Mouse (Mus musculus): ENCODE results near the gene Cpa4. TPM values are rescaled to one million over a fixed set of nuclear protein-coding genes. Genes with fewer than 3 reads are reported as not detected.

Cpa4 gene
- polyA plus RNA-seq, 1 experiment from 2014 or later: 1.7 TPM

DNA sequence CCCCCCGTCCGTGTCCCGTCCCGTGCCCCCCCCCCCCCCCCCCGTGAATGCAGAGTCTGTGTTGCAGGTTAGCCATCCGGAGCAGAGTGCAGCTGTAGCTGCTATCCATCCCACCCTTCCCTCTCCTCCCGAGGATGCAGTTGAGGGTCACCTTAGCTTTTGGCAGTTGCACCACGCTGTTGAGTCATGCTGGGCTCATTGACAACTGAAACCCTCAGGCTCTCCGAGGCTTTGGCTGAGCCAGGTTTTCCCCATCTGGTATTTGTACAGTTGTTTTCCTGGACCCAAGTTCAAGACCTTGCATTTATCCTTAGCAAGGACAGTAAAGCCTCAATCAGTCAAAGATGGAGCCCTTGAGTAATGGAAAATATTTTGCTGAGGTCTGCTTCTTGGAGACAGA lies 12.1 kb upstream of the Cpa4 start:
- no peaks in the 10 kb centered on the region for H3K27me3 ChIP-seq (ENCODE audit: control insufficient read depth, insufficient read depth, low read length)
- H3K4me2 ChIP-seq (ENCODE audit: low read depth, severe bottlenecking): no peak overlapping the region
- H3K4me3 ChIP-seq (ENCODE audit: low read depth, low read length): no peak overlapping the region
- 21% methylated on average over 4 of the region's 9 CpGs for WGBS
- DNase-seq (ENCODE audit: low spot score) (no peak), ATAC-seq (ENCODE audit: insufficient number of reproducible peaks, low FRiP score, low TSS enrichment, low read depth) (no peak)
- no peaks in the 10 kb centered on the region for H3K9me3 ChIP-seq (ENCODE audit: control insufficient read depth, low read length)
- peaks cover 28% of the 10 kb centered on the region for H3K4me1 ChIP-seq (ENCODE audit: control insufficient read depth, insufficient read depth, low read length)
- H3K27ac ChIP-seq (replicated peaks; ENCODE audit: low read depth, low read length): no peak overlapping the region
- H3K36me3 ChIP-seq (ENCODE audit: control insufficient read depth, insufficient read depth, low read length): no peaks in the 10 kb centered on the region
- H3K9ac ChIP-seq (ENCODE audit: low read length): no peak overlapping the region

DNA sequence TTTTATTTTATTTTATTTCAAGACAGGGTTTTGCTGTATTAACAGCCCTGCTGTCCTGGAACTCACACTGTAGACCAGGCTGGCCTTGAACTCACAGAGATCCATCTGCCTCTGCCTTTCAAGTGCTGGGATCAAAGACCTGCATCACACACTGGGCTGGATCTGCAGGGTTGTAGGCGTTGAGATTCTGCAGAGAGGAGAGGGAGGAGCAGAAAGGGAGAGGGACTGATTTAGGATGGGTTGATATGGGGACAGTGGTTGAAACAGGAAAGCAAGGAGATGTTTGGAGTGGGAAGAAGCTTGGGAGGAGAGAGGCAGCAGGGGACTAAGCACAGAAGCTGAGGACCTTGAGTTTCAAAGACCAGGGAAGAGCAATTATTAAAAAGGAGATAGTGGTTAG lies 8.4 kb upstream of the Cpa4 start:
- DNase-seq (ENCODE audit: low spot score): no peak
- Histone ChIP-seq H3K4me2 (ENCODE audit: low read depth, severe bottlenecking) (no peak overlapping the region), H3K27ac (replicated peaks; ENCODE audit: low read depth, low read length) (no peak overlapping the region), H3K9ac (ENCODE audit: low read length) (no peak overlapping the region), H3K9me3 (ENCODE audit: control insufficient read depth, low read length) (no peaks in the 10 kb centered on the region), H3K36me3 (ENCODE audit: control insufficient read depth, insufficient read depth, low read length) (peaks cover 2% of the 10 kb centered on the region; the same call in 1 of the 2 replicates), H3K4me3 (ENCODE audit: low read depth, low read length) (no peak overlapping the region), H3K27me3 (ENCODE audit: control insufficient read depth, insufficient read depth, low read length) (no peaks in the 10 kb centered on the region), H3K4me1 (ENCODE audit: control insufficient read depth, insufficient read depth, low read length) (peaks cover 1% of the 10 kb centered on the region; the same call in 1 of the 2 replicates)
- no peak for ATAC-seq (ENCODE audit: insufficient number of reproducible peaks, low FRiP score, low TSS enrichment, low read depth)
- 43% methylated on average over 1 of the region's 1 CpGs for WGBS

DNA sequence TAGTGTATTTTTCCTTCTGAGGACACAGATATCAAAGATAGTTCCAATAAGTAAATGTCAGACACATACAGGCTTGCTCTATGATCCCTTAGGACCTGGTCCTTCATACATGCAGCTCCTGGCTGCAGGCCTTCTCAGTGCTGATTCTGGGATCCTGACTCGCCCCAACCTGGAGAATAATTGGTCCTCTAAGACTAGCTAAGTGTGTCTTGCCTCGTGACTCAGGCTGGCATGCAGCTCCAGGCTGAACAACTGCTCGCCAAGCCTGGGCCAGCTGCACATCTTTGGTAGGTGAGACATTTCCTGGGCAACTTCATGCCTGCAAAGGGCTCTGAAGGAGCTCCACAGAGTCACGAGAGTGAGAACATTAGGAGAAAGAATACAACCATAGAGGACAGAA lies 6.0 kb upstream of the Cpa4 start:
- H3K27ac ChIP-seq (replicated peaks; ENCODE audit: low read depth, low read length): no peak overlapping the region
- H3K36me3 ChIP-seq (ENCODE audit: control insufficient read depth, insufficient read depth, low read length): peaks cover 2% of the 10 kb centered on the region; the same call in 1 of the 2 replicates
- ATAC-seq (ENCODE audit: insufficient number of reproducible peaks, low FRiP score, low TSS enrichment, low read depth) (no peak), DNase-seq (ENCODE audit: low spot score) (no peak)
- H3K4me3 ChIP-seq (ENCODE audit: low read depth, low read length): no peak overlapping the region
- no peaks in the 10 kb centered on the region for H3K4me1 ChIP-seq (ENCODE audit: control insufficient read depth, insufficient read depth, low read length)
- H3K9me3 ChIP-seq (ENCODE audit: control insufficient read depth, low read length): no peaks in the 10 kb centered on the region
- no peak overlapping the region for H3K4me2 ChIP-seq (ENCODE audit: low read depth, severe bottlenecking)
- WGBS: 84% methylated on average over 4 of the region's 4 CpGs
- H3K27me3 ChIP-seq (ENCODE audit: control insufficient read depth, insufficient read depth, low read length): no peaks in the 10 kb centered on the region
- H3K9ac ChIP-seq (ENCODE audit: low read length): no peak overlapping the region

DNA sequence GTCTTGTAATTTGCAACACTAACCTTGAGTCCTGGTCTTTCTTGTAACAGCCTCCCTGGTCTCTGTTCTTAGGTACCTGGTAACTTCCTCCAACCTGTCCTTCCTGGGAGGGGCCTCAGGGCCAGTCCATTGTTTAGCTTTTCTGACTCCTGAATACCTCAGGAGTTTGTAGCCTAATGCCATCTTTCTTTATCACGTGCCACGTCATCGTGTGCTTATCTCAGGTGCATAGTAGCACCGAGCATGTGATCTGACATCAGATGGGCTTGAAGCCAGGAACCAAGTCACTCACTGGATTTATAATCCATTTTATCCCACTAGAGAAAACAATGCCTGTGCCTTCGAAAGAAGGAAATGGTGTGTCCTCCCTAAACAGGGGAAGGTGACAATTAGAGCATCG lies 4.6 kb upstream of the Cpa4 start:
- Histone ChIP-seq H3K4me3 (ENCODE audit: low read depth, low read length) (no peak overlapping the region), H3K4me1 (ENCODE audit: control insufficient read depth, insufficient read depth, low read length) (no peaks in the 10 kb centered on the region), H3K4me2 (ENCODE audit: low read depth, severe bottlenecking) (no peak overlapping the region), H3K9ac (ENCODE audit: low read length) (no peak overlapping the region), H3K27me3 (ENCODE audit: control insufficient read depth, insufficient read depth, low read length) (no peaks in the 10 kb centered on the region), H3K36me3 (ENCODE audit: control insufficient read depth, insufficient read depth, low read length) (peaks cover 2% of the 10 kb centered on the region; the same call in 1 of the 2 replicates), H3K27ac (replicated peaks; ENCODE audit: low read depth, low read length) (no peak overlapping the region), H3K9me3 (ENCODE audit: control insufficient read depth, low read length) (no peaks in the 10 kb centered on the region)
- 94% methylated on average over 6 of the region's 6 CpGs for WGBS
- ATAC-seq (ENCODE audit: insufficient number of reproducible peaks, low FRiP score, low TSS enrichment, low read depth) (no peak), DNase-seq (ENCODE audit: low spot score) (no peak)

DNA sequence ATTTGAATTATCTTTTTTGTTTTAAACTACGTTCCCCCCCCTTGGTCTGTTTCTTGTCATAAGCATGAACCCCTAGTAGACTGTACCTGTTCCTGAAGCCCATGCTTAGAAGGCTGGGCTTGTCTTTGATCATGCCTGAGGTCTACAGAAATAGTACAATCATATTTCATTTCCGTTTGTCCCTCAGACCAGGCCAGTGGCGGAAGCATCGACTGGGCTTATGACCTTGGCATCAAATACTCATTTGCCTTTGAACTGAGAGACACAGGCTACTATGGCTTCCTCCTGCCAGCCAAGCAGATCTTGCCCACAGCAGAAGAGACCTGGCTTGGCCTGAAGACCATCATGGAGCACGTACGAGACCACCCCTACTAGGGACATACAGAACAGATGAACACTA lies 4.1 kb upstream of the Cpa4 start:
- no peak overlapping the region for H3K9ac ChIP-seq (ENCODE audit: low read length)
- H3K27ac ChIP-seq (replicated peaks; ENCODE audit: low read depth, low read length): no peak overlapping the region
- no peaks in the 10 kb centered on the region for H3K4me1 ChIP-seq (ENCODE audit: control insufficient read depth, insufficient read depth, low read length)
- no peak overlapping the region for H3K4me2 ChIP-seq (ENCODE audit: low read depth, severe bottlenecking)
- H3K4me3 ChIP-seq (ENCODE audit: low read depth, low read length): no peak overlapping the region
- ATAC-seq (ENCODE audit: insufficient number of reproducible peaks, low FRiP score, low TSS enrichment, low read depth) (no peak), DNase-seq (ENCODE audit: low spot score) (no peak)
- H3K36me3 ChIP-seq (ENCODE audit: control insufficient read depth, insufficient read depth, low read length): peaks cover 2% of the 10 kb centered on the region; the same call in 1 of the 2 replicates
- WGBS: 94% methylated on average over 6 of the region's 6 CpGs
- H3K9me3 ChIP-seq (ENCODE audit: control insufficient read depth, low read length): no peaks in the 10 kb centered on the region
- no peaks in the 10 kb centered on the region for H3K27me3 ChIP-seq (ENCODE audit: control insufficient read depth, insufficient read depth, low read length)

DNA sequence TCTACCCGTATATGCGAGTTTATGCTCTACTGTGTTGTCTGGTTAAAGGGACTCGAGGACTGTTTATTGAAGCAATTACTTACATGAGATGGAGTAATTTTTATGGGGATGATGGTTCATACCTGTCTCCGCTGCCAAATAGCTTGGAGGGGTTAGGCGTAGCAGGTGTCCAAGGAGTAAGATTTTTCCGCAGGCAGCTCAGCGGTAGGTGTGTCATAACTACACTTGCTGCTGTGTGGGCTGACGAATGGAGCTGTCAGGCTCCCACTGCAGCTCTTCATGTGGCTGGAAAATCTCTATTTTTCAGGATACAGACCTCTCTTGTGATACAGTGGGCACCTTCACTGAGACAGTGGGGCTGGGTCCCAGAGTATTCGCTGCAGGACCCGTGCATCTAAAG lies 1.2 kb downstream of the Cpa4 start:
- Histone ChIP-seq H3K27ac (replicated peaks; ENCODE audit: low read depth, low read length) (no peak overlapping the region), H3K9ac (ENCODE audit: low read length) (no peak overlapping the region), H3K4me1 (ENCODE audit: control insufficient read depth, insufficient read depth, low read length) (peaks cover 4% of the 10 kb centered on the region; the same call in 1 of the 2 replicates), H3K27me3 (ENCODE audit: control insufficient read depth, insufficient read depth, low read length) (no peaks in the 10 kb centered on the region), H3K4me2 (ENCODE audit: low read depth, severe bottlenecking) (no peak overlapping the region), H3K36me3 (ENCODE audit: control insufficient read depth, insufficient read depth, low read length) (no peaks in the 10 kb centered on the region; the same call in 1 of the 2 replicates), H3K4me3 (ENCODE audit: low read depth, low read length) (no peak overlapping the region), H3K9me3 (ENCODE audit: control insufficient read depth, low read length) (no peaks in the 10 kb centered on the region)
- DNase-seq (ENCODE audit: low spot score): no peak
- 86% methylated on average over 10 of the region's 10 CpGs for WGBS
- ATAC-seq (ENCODE audit: insufficient number of reproducible peaks, low FRiP score, low TSS enrichment, low read depth): no peak

DNA sequence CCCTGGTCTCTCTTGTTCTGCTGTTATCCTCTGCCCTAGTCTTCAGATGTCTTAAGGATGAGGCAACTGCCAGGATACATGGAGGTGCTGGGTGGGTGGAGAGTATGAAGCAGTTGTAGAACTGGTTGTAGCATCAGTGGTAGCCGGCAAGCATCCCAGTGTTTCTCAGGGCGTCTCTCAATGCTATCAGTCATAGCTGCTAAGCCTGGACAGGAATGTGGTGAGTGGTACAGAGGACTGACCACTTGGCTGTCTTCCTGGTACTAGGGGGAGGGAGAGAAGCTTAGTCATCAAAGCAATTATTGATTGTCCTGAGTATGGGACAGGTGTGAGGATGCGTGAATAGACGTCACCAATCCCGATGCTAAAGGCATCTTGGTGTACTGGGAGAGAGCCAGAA lies 1.8 kb downstream of the Cpa4 start:
- Histone ChIP-seq H3K27ac (replicated peaks; ENCODE audit: low read depth, low read length) (no peak overlapping the region), H3K9me3 (ENCODE audit: control insufficient read depth, low read length) (no peaks in the 10 kb centered on the region)
- ATAC-seq (ENCODE audit: insufficient number of reproducible peaks, low FRiP score, low TSS enrichment, low read depth): no peak; the same call in 1 of the 2 replicates

DNA sequence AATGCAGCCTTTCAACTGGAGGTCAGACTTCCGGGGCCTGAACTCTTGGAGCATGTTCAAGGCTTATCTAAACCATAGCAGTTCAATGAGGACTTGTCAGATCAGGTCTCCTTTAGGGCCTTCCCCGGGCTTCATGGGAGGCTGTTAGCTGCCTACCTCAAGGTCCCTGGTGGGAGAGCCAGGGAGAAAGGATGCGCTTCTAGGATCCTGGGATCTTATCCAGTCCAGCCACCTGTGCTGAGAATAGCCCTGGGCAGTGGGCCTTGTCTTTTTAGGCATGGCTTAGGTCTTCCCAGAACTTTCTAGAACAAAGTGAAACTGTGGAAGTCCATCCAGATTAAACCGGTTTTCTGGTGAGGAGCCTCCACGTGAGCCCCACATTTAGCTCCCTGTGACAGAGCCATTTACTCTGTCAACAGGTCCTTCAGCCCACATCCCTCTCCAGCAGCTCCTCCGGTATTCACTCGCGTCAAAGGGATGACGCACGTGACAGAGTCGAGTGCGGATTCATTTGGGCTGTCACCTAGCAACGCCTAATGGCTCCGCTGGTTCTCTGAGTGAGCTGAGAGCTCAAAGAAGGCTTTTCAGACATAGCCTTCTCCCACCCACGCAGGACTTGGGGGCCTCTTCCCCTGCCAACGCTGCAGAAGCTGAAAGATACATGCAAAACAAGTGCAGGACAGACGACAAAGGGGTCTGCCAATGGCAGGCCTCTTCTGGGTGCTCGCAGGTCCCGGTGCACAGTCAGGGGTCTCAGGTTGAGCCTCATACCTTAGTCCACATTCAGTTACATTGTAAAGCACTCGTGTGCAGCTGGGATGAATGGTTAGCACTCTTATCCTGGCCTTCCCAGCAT lies 4.5 kb downstream of the Cpa4 start:
- 75% methylated on average over 20 of the region's 20 CpGs for WGBS
- H3K36me3 ChIP-seq (ENCODE audit: control insufficient read depth, insufficient read depth, low read length): no peaks in the 10 kb centered on the region
- H3K4me3 ChIP-seq (ENCODE audit: low read depth, low read length): no peak overlapping the region
- no peak for ATAC-seq (ENCODE audit: insufficient number of reproducible peaks, low FRiP score, low TSS enrichment, low read depth)
- H3K4me2 ChIP-seq (ENCODE audit: low read depth, severe bottlenecking): no peak overlapping the region
- no peak for DNase-seq (ENCODE audit: low spot score)
- no peaks in the 10 kb centered on the region for H3K9me3 ChIP-seq (ENCODE audit: control insufficient read depth, low read length)
- no peak overlapping the region for H3K9ac ChIP-seq (ENCODE audit: low read length)
- no peaks in the 10 kb centered on the region for H3K27me3 ChIP-seq (ENCODE audit: control insufficient read depth, insufficient read depth, low read length)
- H3K27ac ChIP-seq (replicated peaks; ENCODE audit: low read depth, low read length): peak overlapping the region; percentile 44
- H3K4me1 ChIP-seq (ENCODE audit: control insufficient read depth, insufficient read depth, low read length): peaks cover 18% of the 10 kb centered on the region; the same call in 1 of the 2 replicates

More for the DNA sequence above, 1.8 kb downstream of the Cpa4 start:
- H3K4me1 ChIP-seq (ENCODE audit: control insufficient read depth, insufficient read depth, low read length): peaks cover 4% of the 10 kb centered on the region; the same call in 1 of the 2 replicates
- H3K27me3 ChIP-seq (ENCODE audit: control insufficient read depth, insufficient read depth, low read length): no peaks in the 10 kb centered on the region
- H3K4me3 ChIP-seq (ENCODE audit: low read depth, low read length): no peak overlapping the region
- DNase-seq (ENCODE audit: low spot score): no peak
- H3K9ac ChIP-seq (ENCODE audit: low read length): no peak overlapping the region
- WGBS: 90% methylated on average over 5 of the region's 5 CpGs
- no peaks in the 10 kb centered on the region for H3K36me3 ChIP-seq (ENCODE audit: control insufficient read depth, insufficient read depth, low read length)
- H3K4me2 ChIP-seq (ENCODE audit: low read depth, severe bottlenecking): no peak overlapping the region

Measured in limb, embryonic 11.5 days (tissue).